8 mouse cellular contexts compared by ENCODE assay signal in the genomic region with DNA sequence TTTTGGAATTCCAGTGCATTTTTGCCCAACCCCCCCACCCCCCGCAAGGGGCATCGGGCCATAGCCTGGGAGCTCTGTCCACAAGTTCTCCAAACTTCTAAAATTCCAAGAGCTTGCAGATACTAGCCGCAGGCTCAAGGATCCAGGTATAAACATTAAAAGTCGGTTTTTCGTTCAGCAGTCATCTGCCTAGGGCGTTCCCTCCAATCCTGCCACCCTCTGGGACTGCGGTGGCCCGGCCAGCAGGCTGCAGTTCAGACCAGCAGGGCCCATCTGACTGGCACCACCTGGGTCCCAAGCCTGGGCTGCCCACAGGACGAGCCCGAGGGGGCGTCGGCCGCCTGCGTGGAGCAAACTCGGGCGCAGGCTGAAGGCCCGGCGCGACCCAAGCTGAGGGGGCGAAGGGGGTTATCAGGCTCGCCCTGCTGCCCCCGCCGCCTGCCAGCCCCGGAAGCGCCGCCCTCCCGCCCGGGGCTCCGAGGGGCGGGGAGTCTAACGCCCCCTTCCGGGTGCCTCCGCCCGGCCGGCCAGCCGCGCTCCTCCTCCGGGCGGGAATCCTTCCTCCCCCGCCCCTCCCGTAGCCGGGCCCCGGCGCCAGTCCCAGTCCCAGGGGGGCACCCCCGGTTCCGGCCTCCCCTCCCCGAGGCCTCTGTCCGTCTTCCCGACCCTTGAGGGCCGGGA. TPM values are rescaled to one million over a fixed set of nuclear protein-coding genes. Genes with fewer than 3 reads are reported as not detected.
DNase-seq lines count a peak whose midpoint lies in the region; ATAC-seq lines count a peak whose summit lies in the region.

No protein-coding gene starts in this region.

- H3K27ac ChIP-seq in hindbrain, embryonic 16.5 days (ENCODE audit: low read depth, low read length), result peak overlapping the region; percentile 99
- peak overlapping the region; percentile 92 for H3K27ac ChIP-seq in limb, embryonic 13.5 days
- peak overlapping the region; percentile 97 for H3K27ac ChIP-seq in midbrain, embryonic 13.5 days
- peak overlapping the region; percentile 92 for H3K27ac ChIP-seq in stomach, embryonic 15.5 days

- WGBS in hindbrain, embryonic 16.5 days, result under 1% methylated on average over 23 of the region's 50 CpGs
- under 1% methylated on average over 40 of the region's 50 CpGs for WGBS in limb, embryonic 13.5 days
- under 1% methylated on average over 44 of the region's 50 CpGs for WGBS in midbrain, embryonic 13.5 days
- WGBS in stomach, embryonic 15.5 days, result under 1% methylated on average over 44 of the region's 50 CpGs

- no peaks in the 10 kb centered on the region for H3K27me3 ChIP-seq in hindbrain, embryonic 16.5 days (replicated peaks; ENCODE audit: control insufficient read depth, insufficient read depth, low read length)
- 0 out of 2 replicates have a peak, but pooled peaks cover 4% of the 10 kb centered on the region for H3K27me3 ChIP-seq in limb, embryonic 13.5 days
- peaks cover 8% of the 10 kb centered on the region; the same call in 1 of the 2 replicates for H3K27me3 ChIP-seq in midbrain, embryonic 13.5 days
- no peaks in the 10 kb centered on the region for H3K27me3 ChIP-seq in stomach, embryonic 15.5 days (replicated peaks)

- peak; percentile 81 for DNase-seq in ovary, adult 18-20 months (ENCODE audit: low spot score)
- DNase-seq in ovary, postnatal 10 days (ENCODE audit: low spot score), result no peak
- DNase-seq in cerebellum, postnatal 36 days, result peak; percentile 77 to 85
- DNase-seq in gastrocnemius, adult 18-20 months (ENCODE audit: low spot score), result peak; percentile 85

- H3K9me3 ChIP-seq in hindbrain, embryonic 16.5 days (ENCODE audit: control insufficient read depth, low read length), result no peaks in the 10 kb centered on the region
- H3K9me3 ChIP-seq in limb, embryonic 13.5 days, result no peaks in the 10 kb centered on the region
- H3K9me3 ChIP-seq in midbrain, embryonic 13.5 days, result no peaks in the 10 kb centered on the region
- H3K9me3 ChIP-seq in stomach, embryonic 15.5 days, result no peaks in the 10 kb centered on the region

- H3K4me1 ChIP-seq in hindbrain, embryonic 16.5 days (ENCODE audit: control insufficient read depth, insufficient read depth, low read depth, low read length), result peaks cover 26% of the 10 kb centered on the region
- H3K4me1 ChIP-seq in limb, embryonic 13.5 days, result peaks cover 24% of the 10 kb centered on the region
- peaks cover 52% of the 10 kb centered on the region for H3K4me1 ChIP-seq in midbrain, embryonic 13.5 days (replicated peaks)
- H3K4me1 ChIP-seq in stomach, embryonic 15.5 days, result peaks cover 19% of the 10 kb centered on the region

- peak overlapping the region; percentile 84 for H3K4me2 ChIP-seq in hindbrain, embryonic 16.5 days (ENCODE audit: low read length)
- H3K4me2 ChIP-seq in limb, embryonic 13.5 days (replicated peaks), result peak overlapping the region; percentile 71
- H3K4me2 ChIP-seq in midbrain, embryonic 13.5 days (replicated peaks), result peak overlapping the region; percentile 69
- H3K4me2 ChIP-seq in stomach, embryonic 15.5 days, result peak overlapping the region; percentile 60

- peak overlapping the region; percentile 91 for H3K4me3 ChIP-seq in hindbrain, embryonic 16.5 days (ENCODE audit: low read length)
- H3K4me3 ChIP-seq in limb, embryonic 13.5 days, result peak overlapping the region; percentile 81
- peak overlapping the region; percentile 94 for H3K4me3 ChIP-seq in midbrain, embryonic 13.5 days (replicated peaks)
- H3K4me3 ChIP-seq in stomach, embryonic 15.5 days (replicated peaks), result peak overlapping the region; percentile 78

- peak; percentile 73 for ATAC-seq in hindbrain, embryonic 16.5 days
- ATAC-seq in limb, embryonic 13.5 days (ENCODE audit: low FRiP score, low read depth), result peak; percentile 71
- ATAC-seq in midbrain, embryonic 13.5 days, result peak; percentile 67
- peak; percentile 58 for ATAC-seq in stomach, embryonic 15.5 days (ENCODE audit: insufficient read depth, low FRiP score, low read depth)

- no peaks in the 10 kb centered on the region for H3K36me3 ChIP-seq in hindbrain, embryonic 16.5 days (ENCODE audit: control insufficient read depth, insufficient read depth, low read length)
- H3K36me3 ChIP-seq in limb, embryonic 13.5 days, result no peaks in the 10 kb centered on the region
- H3K36me3 ChIP-seq in midbrain, embryonic 13.5 days, result no peaks in the 10 kb centered on the region
- no peaks in the 10 kb centered on the region for H3K36me3 ChIP-seq in stomach, embryonic 15.5 days

- peak overlapping the region; percentile 96 for H3K9ac ChIP-seq in hindbrain, embryonic 16.5 days (ENCODE audit: low read depth, low read length)
- H3K9ac ChIP-seq in limb, embryonic 13.5 days, result peak overlapping the region; percentile 95
- peak overlapping the region; percentile 95 for H3K9ac ChIP-seq in midbrain, embryonic 13.5 days (replicated peaks)
- H3K9ac ChIP-seq in stomach, embryonic 15.5 days, result peak overlapping the region; percentile 88

RNA-seq across cellular contexts. Expression of gene Sp2, which starts 5.7 kb away (rescaled TPM):
- 10 to 100 TPM; 11.2 TPM for total RNA-seq in gastrocnemius, adult 18-20 months (2021)
- polyA plus RNA-seq in hindbrain, embryonic 16.5 days (2015; fragmentation: Nextera tagmentation; extraction: Ambion mirVana), result 13.5 and 19.0 TPM in 2 replicates
- polyA plus RNA-seq in limb, embryonic 13.5 days (2015; fragmentation: Nextera tagmentation; extraction: Ambion mirVana), result 16.9 and 18.7 TPM in 2 replicates
- polyA plus RNA-seq in midbrain, embryonic 13.5 days (2015; fragmentation: Nextera tagmentation; extraction: Ambion mirVana), result 18.5 and 19.6 TPM in 2 replicates
- polyA plus RNA-seq in stomach, embryonic 15.5 days (2015; fragmentation: Nextera tagmentation; extraction: Ambion mirVana), result 12.7 and 13.5 TPM in 2 replicates

RNA-seq across cellular contexts. Expression of gene Pnpo, which starts 33.3 kb away (rescaled TPM):
- 1 to 10 TPM; 7.6 to 9.0 TPM for total RNA-seq in gastrocnemius, adult 18-20 months (2021)
- 36.2 and 37.3 TPM in 2 replicates for polyA plus RNA-seq in hindbrain, embryonic 16.5 days (2015; fragmentation: Nextera tagmentation; extraction: Ambion mirVana)
- 21.2 and 25.0 TPM in 2 replicates for polyA plus RNA-seq in limb, embryonic 13.5 days (2015; fragmentation: Nextera tagmentation; extraction: Ambion mirVana)
- 18.2 and 18.3 TPM in 2 replicates for polyA plus RNA-seq in midbrain, embryonic 13.5 days (2015; fragmentation: Nextera tagmentation; extraction: Ambion mirVana)
- 63.6 and 85.7 TPM in 2 replicates for polyA plus RNA-seq in stomach, embryonic 15.5 days (2015; fragmentation: Nextera tagmentation; extraction: Ambion mirVana)

RNA-seq across cellular contexts. Expression of gene Sp6, which starts 36.1 kb away (rescaled TPM):
- under 1 TPM; 0.09 to 0.14 TPM for total RNA-seq in gastrocnemius, adult 18-20 months (2021)
- polyA plus RNA-seq in hindbrain, embryonic 16.5 days (2015; fragmentation: Nextera tagmentation; extraction: Ambion mirVana), result 0.32 and 0.35 TPM in 2 replicates
- polyA plus RNA-seq in limb, embryonic 13.5 days (2015; fragmentation: Nextera tagmentation; extraction: Ambion mirVana), result 3.6 and 4.3 TPM in 2 replicates
- polyA plus RNA-seq in midbrain, embryonic 13.5 days (2015; fragmentation: Nextera tagmentation; extraction: Ambion mirVana), result 0.07 and 0.13 TPM in 2 replicates
- 1.4 and 3.7 TPM in 2 replicates for polyA plus RNA-seq in stomach, embryonic 15.5 days (2015; fragmentation: Nextera tagmentation; extraction: Ambion mirVana)

RNA-seq across cellular contexts. Expression of gene Prr15l, which starts 49.1 kb away (rescaled TPM):
- not detected for total RNA-seq in gastrocnemius, adult 18-20 months (2021)
- 0.35 and 0.60 TPM in 2 replicates for polyA plus RNA-seq in hindbrain, embryonic 16.5 days (2015; fragmentation: Nextera tagmentation; extraction: Ambion mirVana)
- 0.60 and 0.97 TPM in 2 replicates for polyA plus RNA-seq in limb, embryonic 13.5 days (2015; fragmentation: Nextera tagmentation; extraction: Ambion mirVana)
- polyA plus RNA-seq in midbrain, embryonic 13.5 days (2015; fragmentation: Nextera tagmentation; extraction: Ambion mirVana), result 0.10 TPM in 1 of 2 replicates, not detected in the other
- 55.2 and 65.6 TPM in 2 replicates for polyA plus RNA-seq in stomach, embryonic 15.5 days (2015; fragmentation: Nextera tagmentation; extraction: Ambion mirVana)

RNA-seq across cellular contexts. Expression of gene Scrn2, which starts 52.7 kb away (rescaled TPM):
- 10 to 100 TPM; 13.1 to 13.2 TPM for total RNA-seq in gastrocnemius, adult 18-20 months (2021)
- polyA plus RNA-seq in hindbrain, embryonic 16.5 days (2015; fragmentation: Nextera tagmentation; extraction: Ambion mirVana), result 14.5 and 16.8 TPM in 2 replicates
- 27.2 and 27.7 TPM in 2 replicates for polyA plus RNA-seq in limb, embryonic 13.5 days (2015; fragmentation: Nextera tagmentation; extraction: Ambion mirVana)
- 18.4 and 18.6 TPM in 2 replicates for polyA plus RNA-seq in midbrain, embryonic 13.5 days (2015; fragmentation: Nextera tagmentation; extraction: Ambion mirVana)
- polyA plus RNA-seq in stomach, embryonic 15.5 days (2015; fragmentation: Nextera tagmentation; extraction: Ambion mirVana), result 19.7 and 20.1 TPM in 2 replicates
